Mouse (Mus musculus) heart, embryonic 14.5 days (tissue): Measurements from ENCODE around the gene Srsf7. TPM values are rescaled to one million over a fixed set of nuclear protein-coding genes. Genes with fewer than 3 reads are reported as not detected.
A peak's percentile ranks its signal among the peaks of the same experiment; 100 is the strongest.
"Not testable (repeated sequence)": the region's sequence is repeated elsewhere in the genome, so short reads cannot be mapped to it uniquely, and the experiment has no call there.

Experiments used
- ATAC-seq: fragments of 200-750 bp; cut with Nextera tagmentation; 2 replicates; pipeline ENCODE4 v1.8.0; 2017; ENCODE audit warnings: low read depth, moderate TSS enrichment; ENCODE audit not compliant: insufficient number of reproducible peaks, insufficient read depth, low FRiP score
- H3K27ac ChIP-seq, 2 experiments: fragments of 200-500 bp in 1 of 2; fragments of 300-500 bp in 1 of 2; sonication (generic) in 1 of 2; replicated peaks in 1 of 2; 2 replicates each; pipeline ENCODE4 v1.5.1; 2012 to 2014; ENCODE audit warnings: low read depth in 2 of 2, low read length in 2 of 2, control low read depth in 1 of 2, mild to moderate bottlenecking in 1 of 2, mixed read lengths in 1 of 2; ENCODE audit not compliant: control insufficient read depth in 1 of 2, insufficient read depth in 1 of 2
- H3K27me3 ChIP-seq: fragments of 300-500 bp; sonication (generic); 2 replicates; pipeline ENCODE4 v1.6.1; 2014; ENCODE audit warnings: mild to moderate bottlenecking, low read length, control low read depth; ENCODE audit not compliant: control insufficient read depth, insufficient read depth
- H3K36me3 ChIP-seq: fragments of 300-500 bp; sonication (generic); 2 replicates; pipeline ENCODE4 v1.6.1; 2014; ENCODE audit warnings: mild to moderate bottlenecking, control low read depth, low read length, mixed read lengths; ENCODE audit not compliant: control insufficient read depth, insufficient read depth
- H3K4me1 ChIP-seq, 2 experiments: fragments of 200-500 bp in 1 of 2; fragments of 300-500 bp in 1 of 2; sonication (generic) in 1 of 2; 2 replicates each; pipeline ENCODE4 v1.6.1; 2012 to 2014; ENCODE audit warnings: low read length in 2 of 2, control low read depth in 1 of 2, mixed read lengths in 1 of 2; ENCODE audit not compliant: control insufficient read depth in 2 of 2, insufficient read depth in 2 of 2
- H3K4me2 ChIP-seq: fragments of 300-500 bp; sonication (generic); 2 replicates; pipeline ENCODE4 v1.6.1; 2014; ENCODE audit warnings: mild to moderate bottlenecking, low read length
- H3K4me3 ChIP-seq, 2 experiments: fragments of 200-500 bp in 1 of 2; fragments of 300-500 bp in 1 of 2; sonication (generic) in 1 of 2; 2 replicates each; pipeline ENCODE4 v1.5.1; 2012 to 2014; ENCODE audit warnings: low read length in 2 of 2, mild to moderate bottlenecking in 2 of 2, control low read depth in 1 of 2, low read depth in 1 of 2, moderate library complexity in 1 of 2; ENCODE audit not compliant: control insufficient read depth in 1 of 2, insufficient read depth in 1 of 2
- H3K9ac ChIP-seq: fragments of 300-500 bp; sonication (generic); 2 replicates; pipeline ENCODE4 v1.6.1; 2014; ENCODE audit warnings: mild to moderate bottlenecking, low read length
- H3K9me3 ChIP-seq: fragments of 300-500 bp; sonication (generic); 2 replicates; pipeline ENCODE4 v1.6.1; 2016; ENCODE audit warnings: low read length, control low read depth; ENCODE audit not compliant: control insufficient read depth
- WGBS: fragments of 180-500 bp; shearing (Covaris S2); extraction: QIAGEN DNeasy Blood & Tissue Kit; methylation state at CpG from one replicate; pipeline ENCODE4 v1.1.7; 2014; 5-methylcytosine and 5-hydroxymethylcytosine counted together
- polyA plus RNA-seq: library from polyadenylated mRNA; unstranded; fragments of >200 nt; fragmentation: Nextera tagmentation; extraction: Ambion mirVana; gene quantifications from 2 replicates; pipeline ENCODE4 v1.2.1, GENCODE M21; 2014

The Srsf7 gene
- polyA plus RNA-seq, 1 experiment from 2014 or later, result 275 TPM

DNA sequence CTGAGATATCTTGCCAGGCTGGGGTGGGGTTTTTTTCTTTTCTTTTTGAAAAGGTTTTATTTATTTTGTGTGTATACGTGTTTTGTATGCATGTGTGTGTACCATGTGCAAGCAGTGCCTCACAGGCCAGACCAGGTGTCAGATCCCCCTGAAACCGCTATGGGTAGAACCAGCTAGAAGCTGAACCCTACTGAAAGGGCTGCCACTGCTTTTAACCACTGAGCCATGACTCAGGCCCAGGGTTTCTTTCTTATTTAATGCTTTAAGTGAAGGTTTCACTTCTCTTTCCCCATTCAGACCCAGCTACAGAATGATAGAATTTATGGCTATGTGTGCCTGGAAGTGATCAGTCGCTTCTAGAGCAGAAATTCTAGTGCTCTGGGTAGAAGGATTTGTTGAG is 29.7 kb upstream of the Srsf7 start:
- ATAC-seq, result no peak
- no peaks in the 10 kb centered on the region for H3K9me3 ChIP-seq
- H3K36me3 ChIP-seq, result peaks cover 44% of the 10 kb centered on the region
- no peak overlapping the region for H3K27ac ChIP-seq
- 92% methylated on average over 3 of the region's 3 CpGs for WGBS
- H3K4me1 ChIP-seq, result no peaks in the 10 kb centered on the region
- no peak overlapping the region for H3K9ac ChIP-seq
- H3K4me3 ChIP-seq, result no peak overlapping the region
- H3K4me2 ChIP-seq, result no peak overlapping the region
- H3K27me3 ChIP-seq, result no peaks in the 10 kb centered on the region

DNA sequence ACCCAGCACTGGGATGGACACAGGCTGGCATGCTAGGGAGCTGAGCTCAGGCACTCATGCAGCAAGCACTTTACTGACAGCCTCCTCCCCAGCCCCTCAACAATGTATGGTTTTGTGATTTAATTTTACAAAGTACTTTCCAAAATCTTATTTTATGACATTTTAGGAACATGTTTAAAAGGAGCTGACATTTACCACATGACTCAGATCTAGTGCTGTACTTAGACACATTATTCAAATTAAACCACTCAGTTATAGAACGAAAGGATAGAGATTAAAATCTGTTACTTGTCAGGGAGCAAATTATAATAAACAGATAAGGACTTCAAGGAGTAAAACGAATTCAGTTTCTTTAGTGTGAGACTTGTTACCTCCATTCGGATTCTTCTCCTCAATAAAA is 28.4 kb upstream of the Srsf7 start:
- ATAC-seq, result no peak
- Histone ChIP-seq H3K27me3 (no peaks in the 10 kb centered on the region), H3K36me3 (peaks cover 33% of the 10 kb centered on the region), H3K9ac (no peak overlapping the region), H3K4me2 (no peak overlapping the region), H3K4me1 (no peaks in the 10 kb centered on the region), H3K4me3 (no peak overlapping the region), H3K27ac (no peak overlapping the region), H3K9me3 (no peaks in the 10 kb centered on the region)
- 77% methylated on average over 3 of the region's 3 CpGs for WGBS

DNA sequence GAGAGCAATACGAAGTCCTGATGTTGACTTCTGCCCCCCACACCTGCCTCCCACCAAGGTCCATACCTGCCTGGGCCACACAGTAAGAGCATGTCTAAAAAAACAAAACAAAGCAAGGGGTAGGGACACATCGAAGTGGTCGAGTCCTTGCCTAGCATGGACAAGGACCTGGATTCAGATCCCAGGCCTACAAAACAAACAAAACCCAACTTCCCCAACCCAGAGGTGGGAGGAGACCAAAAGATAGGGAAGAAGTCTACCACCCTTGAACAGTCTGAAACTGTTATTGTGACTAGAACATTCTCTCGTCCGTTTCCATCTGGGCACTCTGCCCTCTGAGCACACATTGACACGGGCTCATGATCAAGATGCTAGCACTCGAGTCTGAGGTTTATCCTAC is 27.3 kb upstream of the Srsf7 start:
- H3K27me3 ChIP-seq, result no peaks in the 10 kb centered on the region
- no peak overlapping the region for H3K4me2 ChIP-seq
- WGBS, result 81% methylated on average over 7 of the region's 7 CpGs
- H3K4me1 ChIP-seq, result no peaks in the 10 kb centered on the region
- H3K27ac ChIP-seq, result no peak overlapping the region
- peaks cover 22% of the 10 kb centered on the region for H3K36me3 ChIP-seq
- no peak overlapping the region for H3K4me3 ChIP-seq
- no peak overlapping the region for H3K9ac ChIP-seq
- no peaks in the 10 kb centered on the region for H3K9me3 ChIP-seq
- no peak for ATAC-seq

DNA sequence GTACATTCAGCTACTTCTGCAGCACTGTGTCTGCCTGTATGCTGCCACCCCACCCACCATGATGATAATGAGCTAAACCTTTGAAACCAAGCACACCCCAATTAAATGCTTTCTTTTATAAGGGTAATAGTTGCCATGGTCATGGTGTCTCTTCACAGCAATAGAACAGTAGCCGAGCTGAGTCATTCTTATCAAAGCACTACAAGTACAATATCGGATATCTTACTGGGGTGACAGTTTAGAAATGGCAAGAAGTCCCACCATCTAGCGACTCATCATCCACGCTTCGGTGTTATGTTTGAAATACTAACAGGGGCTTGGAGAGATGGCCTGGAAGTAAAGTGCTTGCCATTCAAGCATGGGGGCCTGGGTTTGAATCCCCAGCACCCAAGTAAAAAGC is 26.7 kb upstream of the Srsf7 start:
- Histone ChIP-seq H3K27me3 (no peaks in the 10 kb centered on the region), H3K9ac (no peak overlapping the region), H3K4me3 (no peak overlapping the region), H3K27ac (no peak overlapping the region), H3K36me3 (peaks cover 18% of the 10 kb centered on the region), H3K4me1 (no peaks in the 10 kb centered on the region), H3K9me3 (no peaks in the 10 kb centered on the region), H3K4me2 (no peak overlapping the region)
- ATAC-seq, result no peak
- 89% methylated on average over 5 of the region's 5 CpGs for WGBS

DNA sequence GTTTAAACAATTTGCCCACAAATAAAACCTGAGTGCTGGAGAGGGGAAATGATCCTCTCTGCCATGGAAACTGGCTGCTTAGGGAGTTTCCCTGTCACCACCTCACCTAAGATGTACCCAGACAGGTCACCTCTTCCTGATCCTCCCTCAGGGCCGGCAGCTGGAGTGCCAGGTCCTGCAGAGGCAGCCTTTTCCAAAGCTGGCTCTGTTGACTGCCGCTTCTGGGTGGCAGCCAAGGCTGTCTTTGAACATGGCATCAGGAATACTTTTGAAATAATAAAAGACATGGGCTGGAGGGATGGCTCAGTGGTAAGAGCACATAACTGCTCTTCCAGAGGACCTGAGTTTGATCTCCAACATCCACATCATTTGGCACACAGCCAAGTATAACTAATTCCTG is 22.3 kb upstream of the Srsf7 start:
- no peaks in the 10 kb centered on the region for H3K27me3 ChIP-seq
- no peak for ATAC-seq
- no peak overlapping the region for H3K4me2 ChIP-seq
- no peak overlapping the region for H3K9ac ChIP-seq
- H3K4me1 ChIP-seq, result peaks cover 0 to 3% of the 10 kb centered on the region in 2 experiments; a peak in 1 of 4 replicates
- peaks cover 5% of the 10 kb centered on the region; the same call in 1 of the 2 replicates for H3K36me3 ChIP-seq
- H3K27ac ChIP-seq, result no peak overlapping the region
- H3K9me3 ChIP-seq, result no peaks in the 10 kb centered on the region
- H3K4me3 ChIP-seq, result no peak overlapping the region
- WGBS, result 80% methylated on average over 2 of the region's 2 CpGs

DNA sequence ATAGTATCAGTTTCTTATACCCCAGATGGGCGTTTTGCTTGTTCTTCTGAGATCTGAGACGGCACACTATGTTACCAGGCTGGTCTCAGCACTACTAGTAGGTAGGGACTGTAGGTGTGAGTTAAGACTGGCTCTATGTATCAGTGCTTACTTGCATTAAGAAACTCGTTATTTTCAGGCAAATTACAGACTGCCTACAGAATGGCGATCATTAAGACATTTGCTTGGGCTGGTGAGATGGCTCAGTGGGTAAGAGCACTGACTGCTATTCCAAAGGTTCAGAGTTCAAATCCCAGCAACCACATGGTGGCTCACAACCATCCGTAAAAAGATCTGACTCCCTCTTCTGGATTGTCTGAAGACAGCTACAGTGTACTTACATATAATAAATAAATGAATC is 18.0 kb upstream of the Srsf7 start:
- not testable (repeated sequence) for H3K27me3 ChIP-seq, H3K36me3 ChIP-seq, H3K9me3 ChIP-seq, H3K4me1 ChIP-seq, ATAC-seq
- Histone ChIP-seq H3K9ac (peak overlapping the region; percentile 83), H3K27ac (0 out of 4 replicates have a peak overlapping the region, but pooled peaks of 1 of the 2 experiments have one; percentile 87), H3K4me2 (peak overlapping the region; percentile 81), H3K4me3 (peak overlapping the region in 1 of 2 experiments; percentile 57; a peak in 3 of 4 replicates)
- WGBS, result 43% methylated on average over 4 of the region's 5 CpGs

DNA sequence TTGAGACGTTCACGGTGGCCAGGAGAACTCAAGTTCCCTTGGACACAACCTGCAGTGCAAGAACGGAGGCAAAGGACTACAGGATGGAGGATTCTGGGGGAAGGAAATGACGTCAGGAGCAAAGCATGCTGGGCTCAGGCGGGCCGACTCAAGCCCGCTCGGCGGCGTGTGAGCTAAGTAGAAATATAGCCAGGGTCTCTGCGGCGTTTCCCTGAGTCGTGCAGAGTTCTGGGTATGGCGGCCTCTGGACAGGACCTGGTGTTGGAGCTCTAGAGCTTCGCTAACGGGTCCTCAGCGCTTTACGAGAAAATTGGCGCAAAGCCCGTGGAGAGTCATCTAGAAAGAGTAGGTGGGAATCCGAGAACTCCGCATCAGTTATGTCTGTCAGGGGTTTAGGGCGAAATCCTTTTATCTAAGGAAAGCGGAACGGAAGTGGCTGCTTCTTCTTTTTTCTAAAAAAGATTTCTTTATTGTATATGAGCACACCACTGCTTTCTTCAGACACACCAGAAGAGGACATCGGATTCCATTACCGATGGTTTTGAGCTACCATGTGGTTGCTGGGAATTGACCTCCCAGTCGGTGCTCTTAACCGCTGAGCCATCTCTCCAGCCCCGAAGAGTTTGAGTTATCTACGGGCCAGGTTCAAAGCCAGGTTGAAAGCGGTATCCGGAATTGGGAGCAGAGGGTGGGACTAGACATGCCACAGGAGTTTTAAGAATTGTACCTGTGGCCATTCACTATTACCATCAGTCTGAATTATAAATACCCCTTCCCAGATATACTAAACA is 17.4 kb upstream of the Srsf7 start, which contains the start of gene Gemin6:
TSS of gene Gemin6 (plus strand) at position 116 of the 791 bp plus-strand sequence.
- Histone ChIP-seq H3K27ac (peak within 1 kb of the TSS; percentile 87 to 90), H3K27me3 (no peaks in the 10 kb centered on the region), H3K9ac (peak within 1 kb of the TSS; percentile 83), H3K9me3 (no peaks in the 10 kb centered on the region), H3K4me3 (peak within 1 kb of the TSS; percentile 57 to 71), H3K4me2 (peak within 1 kb of the TSS; percentile 81), H3K36me3 (peaks cover 5% of the 10 kb centered on the region; the same call in 1 of the 2 replicates), H3K4me1 (peaks cover 0 to 3% of the 10 kb centered on the region in 2 experiments; a peak in 1 of 4 replicates)
- ATAC-seq, result peak; percentile 93
- under 1% methylated on average over 33 of the region's 33 CpGs for WGBS
